Mouse (Mus musculus): Measurements from ENCODE around the gene Mgat3. TPM values are rescaled to one million over a fixed set of nuclear protein-coding genes. Genes with fewer than 3 reads are reported as not detected.

The Mgat3 gene
- polyA plus RNA-seq, 1 experiment from 2014 or later = 12.2 TPM

GRCm38 (mm10) chr15:80132452-80132851 is 41.1 kb upstream of the Mgat3 start:
- H3K4me1 ChIP-seq (replicated peaks; ENCODE audit: control insufficient read depth, insufficient read depth, low read length) = peaks cover 13% of the 10 kb centered on the region
- H3K36me3 ChIP-seq (ENCODE audit: control insufficient read depth, insufficient read depth) = no peaks in the 10 kb centered on the region
- peak overlapping the region; percentile 95; the same call in 1 of the 2 replicates for H3K27ac ChIP-seq (ENCODE audit: low read depth, low read length)
- no peak for TF ChIP-seq CTCF (IDR thresholded peaks at IDR 0.05; ENCODE audit: low read depth)
- peak overlapping the region; percentile 83 for H3K9ac ChIP-seq (ENCODE audit: low read depth, low read length)
- no peaks in the 10 kb centered on the region for H3K9me3 ChIP-seq (ENCODE audit: control insufficient read depth)
- no peak for ATAC-seq
- 73% methylated on average over 9 of the region's 9 CpGs for WGBS
- H3K4me3 ChIP-seq (ENCODE audit: low read depth, low read length) = peak overlapping the region; percentile 73
- H3K27me3 ChIP-seq (replicated peaks; ENCODE audit: control insufficient read depth, insufficient read depth, low read length) = no peaks in the 10 kb centered on the region
- H3K4me2 ChIP-seq (replicated peaks; ENCODE audit: low read depth) = peak overlapping the region; percentile 77

- Histone ChIP-seq H3K4me2 (replicated peaks; ENCODE audit: low read depth) (peak within 1 kb of the TSS; percentile 77), H3K4me3 (ENCODE audit: low read depth, low read length) (peak within 1 kb of the TSS; percentile 73), H3K9ac (ENCODE audit: low read depth, low read length) (peak within 1 kb of the TSS; percentile 83), H3K36me3 (ENCODE audit: control insufficient read depth, insufficient read depth) (no peaks in the 10 kb centered on the region), H3K27me3 (replicated peaks; ENCODE audit: control insufficient read depth, insufficient read depth, low read length) (no peaks in the 10 kb centered on the region), H3K9me3 (ENCODE audit: control insufficient read depth) (no peaks in the 10 kb centered on the region), H3K27ac (ENCODE audit: low read depth, low read length) (peak within 1 kb of the TSS; percentile 95), H3K4me1 (replicated peaks; ENCODE audit: control insufficient read depth, insufficient read depth, low read length) (peaks cover 13% of the 10 kb centered on the region)
- peak; percentile 82 for TF ChIP-seq CTCF (IDR thresholded peaks at IDR 0.05; ENCODE audit: low read depth)
- WGBS = under 1% methylated on average over 59 of the region's 59 CpGs
- peak; percentile 92 for ATAC-seq
Observed at GRCm38 (mm10) chr15:80132993-80133586, 40.4 kb upstream of the Mgat3 start, which contains the start of gene Tab1. TSS of gene Tab1 (plus strand) at chr15:80133127.

GRCm38 (mm10) chr15:80133682-80134449 is 39.7 kb upstream of the Mgat3 start:
- peaks cover 13% of the 10 kb centered on the region for H3K4me1 ChIP-seq (replicated peaks; ENCODE audit: control insufficient read depth, insufficient read depth, low read length)
- no peaks in the 10 kb centered on the region for H3K27me3 ChIP-seq (replicated peaks; ENCODE audit: control insufficient read depth, insufficient read depth, low read length)
- peak; percentile 6; the same call in 1 of the 2 replicates for ATAC-seq
- peak overlapping the region; percentile 77 for H3K4me2 ChIP-seq (replicated peaks; ENCODE audit: low read depth)
- peak overlapping the region; percentile 95 for H3K27ac ChIP-seq (ENCODE audit: low read depth, low read length)
- 6% methylated on average over 14 of the region's 14 CpGs for WGBS
- H3K4me3 ChIP-seq (ENCODE audit: low read depth, low read length) = peak overlapping the region; percentile 73
- H3K9ac ChIP-seq (ENCODE audit: low read depth, low read length) = peak overlapping the region; percentile 83
- no peak for TF ChIP-seq CTCF (IDR thresholded peaks at IDR 0.05; ENCODE audit: low read depth)
- no peaks in the 10 kb centered on the region for H3K36me3 ChIP-seq (ENCODE audit: control insufficient read depth, insufficient read depth)
- H3K9me3 ChIP-seq (ENCODE audit: control insufficient read depth) = no peaks in the 10 kb centered on the region

GRCm38 (mm10) chr15:80134450-80134847 is 39.1 kb upstream of the Mgat3 start:
- Histone ChIP-seq H3K4me1 (replicated peaks; ENCODE audit: control insufficient read depth, insufficient read depth, low read length) (peaks cover 13% of the 10 kb centered on the region), H3K4me2 (replicated peaks; ENCODE audit: low read depth) (peak overlapping the region; percentile 77), H3K36me3 (ENCODE audit: control insufficient read depth, insufficient read depth) (no peaks in the 10 kb centered on the region), H3K9ac (ENCODE audit: low read depth, low read length) (peak overlapping the region; percentile 83; the same call in 1 of the 2 replicates), H3K4me3 (ENCODE audit: low read depth, low read length) (peak overlapping the region; percentile 73; the same call in 1 of the 2 replicates), H3K27ac (ENCODE audit: low read depth, low read length) (peak overlapping the region; percentile 95), H3K27me3 (replicated peaks; ENCODE audit: control insufficient read depth, insufficient read depth, low read length) (no peaks in the 10 kb centered on the region), H3K9me3 (ENCODE audit: control insufficient read depth) (no peaks in the 10 kb centered on the region)
- ATAC-seq = no peak
- TF ChIP-seq CTCF (IDR thresholded peaks at IDR 0.05; ENCODE audit: low read depth) = no peak
- WGBS = 29% methylated on average over 9 of the region's 9 CpGs

- no peak overlapping the region for H3K4me2 ChIP-seq (replicated peaks; ENCODE audit: low read depth)
- TF ChIP-seq CTCF (IDR thresholded peaks at IDR 0.05; ENCODE audit: low read depth) = no peak
- peaks cover 16% of the 10 kb centered on the region for H3K4me1 ChIP-seq (replicated peaks; ENCODE audit: control insufficient read depth, insufficient read depth, low read length)
- no peak overlapping the region for H3K9ac ChIP-seq (ENCODE audit: low read depth, low read length)
- no peaks in the 10 kb centered on the region for H3K9me3 ChIP-seq (ENCODE audit: control insufficient read depth)
- no peaks in the 10 kb centered on the region for H3K36me3 ChIP-seq (ENCODE audit: control insufficient read depth, insufficient read depth)
- H3K4me3 ChIP-seq (ENCODE audit: low read depth, low read length) = no peak overlapping the region
- ATAC-seq = no peak
- 61% methylated on average over 2 of the region's 2 CpGs for WGBS
- H3K27me3 ChIP-seq (replicated peaks; ENCODE audit: control insufficient read depth, insufficient read depth, low read length) = no peaks in the 10 kb centered on the region
- H3K27ac ChIP-seq (ENCODE audit: low read depth, low read length) = no peak overlapping the region
Observed at GRCm38 (mm10) chr15:80135499-80135898, 38.0 kb upstream of the Mgat3 start.

GRCm38 (mm10) chr15:80136645-80137044 is 36.9 kb upstream of the Mgat3 start:
- H3K27me3 ChIP-seq (replicated peaks; ENCODE audit: control insufficient read depth, insufficient read depth, low read length) = no peaks in the 10 kb centered on the region
- 76% methylated on average over 3 of the region's 3 CpGs for WGBS
- no peaks in the 10 kb centered on the region for H3K9me3 ChIP-seq (ENCODE audit: control insufficient read depth)
- no peaks in the 10 kb centered on the region for H3K36me3 ChIP-seq (ENCODE audit: control insufficient read depth, insufficient read depth)
- no peak for ATAC-seq
- H3K4me2 ChIP-seq (replicated peaks; ENCODE audit: low read depth) = no peak overlapping the region
- H3K4me3 ChIP-seq (ENCODE audit: low read depth, low read length) = no peak overlapping the region
- H3K9ac ChIP-seq (ENCODE audit: low read depth, low read length) = no peak overlapping the region
- no peak for TF ChIP-seq CTCF (IDR thresholded peaks at IDR 0.05; ENCODE audit: low read depth)
- H3K4me1 ChIP-seq (replicated peaks; ENCODE audit: control insufficient read depth, insufficient read depth, low read length) = peaks cover 16% of the 10 kb centered on the region
- H3K27ac ChIP-seq (ENCODE audit: low read depth, low read length) = peak overlapping the region; percentile 54

Measured in intestine, postnatal 0 days (tissue).